Mouse (Mus musculus): ENCODE measurements around the gene Nxt2. TPM values are rescaled to one million over a fixed set of nuclear protein-coding genes. Genes with fewer than 3 reads are reported as not detected.

Gene Nxt2
- 12.1 and 12.2 TPM in 2 replicates for polyA plus RNA-seq (2016; fragmentation: Nextera tagmentation; extraction: Ambion mirVana)

GRCm38 (mm10) chrX:142226542-142226941 is at the start of gene Nxt2:
Nxt2 (plus strand) TSS chrX:142226770.
- Histone ChIP-seq H3K4me1 (replicated peaks) (no peaks in the 10 kb centered on the region), H3K27ac (no peak within 1 kb of the TSS), H3K9ac (replicated peaks) (no peak within 1 kb of the TSS), H3K36me3 (no peaks in the 10 kb centered on the region), H3K9me3 (no peaks in the 10 kb centered on the region), H3K4me2 (peak within 1 kb of the TSS; percentile 49), H3K27me3 (0 out of 2 replicates have a peak, but pooled peaks cover 4% of the 10 kb centered on the region), H3K4me3 (replicated peaks) (peak within 1 kb of the TSS; percentile 52)
- ATAC-seq (ENCODE audit: insufficient number of reproducible peaks, insufficient read depth, low FRiP score, low TSS enrichment, low read depth) = no peak
- 87% methylated on average over 14 of the region's 14 CpGs for WGBS

GRCm38 (mm10) chrX:142176981-142177380 is 49.6 kb upstream of the Nxt2 start:
- H3K27me3 ChIP-seq = peaks cover 32% of the 10 kb centered on the region
- no peak for ATAC-seq (ENCODE audit: insufficient number of reproducible peaks, insufficient read depth, low FRiP score, low TSS enrichment, low read depth)
- H3K36me3 ChIP-seq = no peaks in the 10 kb centered on the region
- no peaks in the 10 kb centered on the region for H3K9me3 ChIP-seq
- H3K4me3 ChIP-seq (replicated peaks) = no peak overlapping the region
- no peaks in the 10 kb centered on the region for H3K4me1 ChIP-seq (replicated peaks)
- H3K27ac ChIP-seq = no peak overlapping the region
- H3K9ac ChIP-seq (replicated peaks) = no peak overlapping the region
- no peak overlapping the region for H3K4me2 ChIP-seq

- no peaks in the 10 kb centered on the region for H3K4me1 ChIP-seq (replicated peaks)
- no peak for ATAC-seq (ENCODE audit: insufficient number of reproducible peaks, insufficient read depth, low FRiP score, low TSS enrichment, low read depth)
- 70% methylated on average over 2 of the region's 2 CpGs for WGBS
- peaks cover 17% of the 10 kb centered on the region for H3K27me3 ChIP-seq
- H3K9ac ChIP-seq (replicated peaks) = no peak overlapping the region
- H3K4me3 ChIP-seq (replicated peaks) = no peak overlapping the region
- H3K27ac ChIP-seq = no peak overlapping the region
- no peaks in the 10 kb centered on the region for H3K9me3 ChIP-seq
- no peak overlapping the region for H3K4me2 ChIP-seq
- no peaks in the 10 kb centered on the region for H3K36me3 ChIP-seq
Measured at GRCm38 (mm10) chrX:142182026-142182425, 44.5 kb upstream of the Nxt2 start.

- Histone ChIP-seq H3K27ac (no peak overlapping the region), H3K9me3 (no peaks in the 10 kb centered on the region), H3K4me2 (no peak overlapping the region), H3K36me3 (no peaks in the 10 kb centered on the region), H3K27me3 (peaks cover 25% of the 10 kb centered on the region), H3K9ac (replicated peaks) (no peak overlapping the region), H3K4me3 (replicated peaks) (no peak overlapping the region), H3K4me1 (replicated peaks) (no peaks in the 10 kb centered on the region)
- no peak for ATAC-seq (ENCODE audit: insufficient number of reproducible peaks, insufficient read depth, low FRiP score, low TSS enrichment, low read depth)
- WGBS = 38% methylated on average over 22 of the region's 22 CpGs
Measured at GRCm38 (mm10) chrX:142189023-142189703, 37.4 kb upstream of the Nxt2 start.

- Histone ChIP-seq H3K27me3 (peaks cover 30% of the 10 kb centered on the region), H3K9me3 (no peaks in the 10 kb centered on the region), H3K4me1 (replicated peaks) (no peaks in the 10 kb centered on the region), H3K4me3 (replicated peaks) (no peak overlapping the region), H3K27ac (no peak overlapping the region), H3K9ac (replicated peaks) (no peak overlapping the region), H3K36me3 (no peaks in the 10 kb centered on the region), H3K4me2 (no peak overlapping the region)
- 79% methylated on average over 2 of the region's 2 CpGs for WGBS
- no peak for ATAC-seq (ENCODE audit: insufficient number of reproducible peaks, insufficient read depth, low FRiP score, low TSS enrichment, low read depth)
Measured at GRCm38 (mm10) chrX:142190355-142190754, 36.2 kb upstream of the Nxt2 start.

GRCm38 (mm10) chrX:142194420-142194819 is 32.1 kb upstream of the Nxt2 start:
- H3K4me2 ChIP-seq = no peak overlapping the region
- H3K9ac ChIP-seq (replicated peaks) = no peak overlapping the region
- H3K9me3 ChIP-seq = no peaks in the 10 kb centered on the region
- ATAC-seq (ENCODE audit: insufficient number of reproducible peaks, insufficient read depth, low FRiP score, low TSS enrichment, low read depth) = no peak
- WGBS = 65% methylated on average over 6 of the region's 6 CpGs
- no peaks in the 10 kb centered on the region for H3K4me1 ChIP-seq (replicated peaks)
- peaks cover 43% of the 10 kb centered on the region for H3K27me3 ChIP-seq
- no peak overlapping the region for H3K4me3 ChIP-seq (replicated peaks)
- no peak overlapping the region for H3K27ac ChIP-seq
- no peaks in the 10 kb centered on the region for H3K36me3 ChIP-seq

GRCm38 (mm10) chrX:142195551-142195950 is 31.0 kb upstream of the Nxt2 start:
- Histone ChIP-seq H3K4me2 (no peak overlapping the region), H3K4me1 (replicated peaks) (no peaks in the 10 kb centered on the region), H3K9ac (replicated peaks) (no peak overlapping the region), H3K27me3 (peaks cover 37% of the 10 kb centered on the region), H3K36me3 (no peaks in the 10 kb centered on the region), H3K4me3 (replicated peaks) (no peak overlapping the region), H3K27ac (no peak overlapping the region), H3K9me3 (no peaks in the 10 kb centered on the region)
- 81% methylated on average over 1 of the region's 1 CpGs for WGBS
- no peak for ATAC-seq (ENCODE audit: insufficient number of reproducible peaks, insufficient read depth, low FRiP score, low TSS enrichment, low read depth)

GRCm38 (mm10) chrX:142196831-142197230 is 29.7 kb upstream of the Nxt2 start, which contains the start of gene Gucy2f:
Gucy2f (minus strand) TSS chrX:142196931.
- H3K9ac ChIP-seq (replicated peaks) = no peak within 1 kb of the TSS
- H3K4me2 ChIP-seq = no peak within 1 kb of the TSS
- no peaks in the 10 kb centered on the region for H3K9me3 ChIP-seq
- no peak within 1 kb of the TSS for H3K4me3 ChIP-seq (replicated peaks)
- no peak within 1 kb of the TSS for H3K27ac ChIP-seq
- H3K4me1 ChIP-seq (replicated peaks) = no peaks in the 10 kb centered on the region
- no peaks in the 10 kb centered on the region for H3K36me3 ChIP-seq
- H3K27me3 ChIP-seq = peaks cover 34% of the 10 kb centered on the region
- ATAC-seq (ENCODE audit: insufficient number of reproducible peaks, insufficient read depth, low FRiP score, low TSS enrichment, low read depth) = no peak
- 33% methylated on average over 5 of the region's 5 CpGs for WGBS

GRCm38 (mm10) chrX:142200295-142200694 is 26.3 kb upstream of the Nxt2 start:
- H3K27ac ChIP-seq = no peak overlapping the region
- H3K4me3 ChIP-seq (replicated peaks) = no peak overlapping the region
- H3K36me3 ChIP-seq = no peaks in the 10 kb centered on the region
- no peak overlapping the region for H3K9ac ChIP-seq (replicated peaks)
- H3K9me3 ChIP-seq = no peaks in the 10 kb centered on the region
- H3K4me2 ChIP-seq = no peak overlapping the region
- 15% methylated on average over 3 of the region's 3 CpGs for WGBS
- no peak for ATAC-seq (ENCODE audit: insufficient number of reproducible peaks, insufficient read depth, low FRiP score, low TSS enrichment, low read depth)
- no peaks in the 10 kb centered on the region for H3K4me1 ChIP-seq (replicated peaks)
- H3K27me3 ChIP-seq = peaks cover 24% of the 10 kb centered on the region

- no peak overlapping the region for H3K9ac ChIP-seq (replicated peaks)
- ATAC-seq (ENCODE audit: insufficient number of reproducible peaks, insufficient read depth, low FRiP score, low TSS enrichment, low read depth) = peak; percentile 78
- peak overlapping the region; percentile 49 for H3K4me2 ChIP-seq
- no peak overlapping the region for H3K27ac ChIP-seq
- no peaks in the 10 kb centered on the region for H3K9me3 ChIP-seq
- H3K36me3 ChIP-seq = no peaks in the 10 kb centered on the region
- H3K27me3 ChIP-seq = 0 out of 2 replicates have a peak, but pooled peaks cover 4% of the 10 kb centered on the region
- H3K4me1 ChIP-seq (replicated peaks) = no peaks in the 10 kb centered on the region
- peak overlapping the region; percentile 52 for H3K4me3 ChIP-seq (replicated peaks)
- WGBS = 15% methylated on average over 15 of the region's 15 CpGs
Measured at GRCm38 (mm10) chrX:142227398-142228054, 956 bp downstream of the Nxt2 start.

- Histone ChIP-seq H3K4me1 (replicated peaks) (no peaks in the 10 kb centered on the region), H3K9me3 (no peaks in the 10 kb centered on the region), H3K4me3 (replicated peaks) (peak overlapping the region; percentile 52), H3K27me3 (0 out of 2 replicates have a peak, but pooled peaks cover 3% of the 10 kb centered on the region), H3K27ac (peak overlapping the region; percentile 84), H3K9ac (replicated peaks) (peak overlapping the region; percentile 52), H3K36me3 (no peaks in the 10 kb centered on the region), H3K4me2 (peak overlapping the region; percentile 49)
- WGBS = 16% methylated on average over 26 of the region's 42 CpGs
- peak; percentile 92 for ATAC-seq (ENCODE audit: insufficient number of reproducible peaks, insufficient read depth, low FRiP score, low TSS enrichment, low read depth)
Measured at GRCm38 (mm10) chrX:142228055-142228768, 1.6 kb downstream of the Nxt2 start.
